Mouse (Mus musculus) midbrain, embryonic 14.5 days (tissue): ENCODE measurements at regions not wholly inside any gene's neighbourhood (a gene's known extent, or its start where the extent isn't known, plus 50 kb on each side); places are given as distances from the start of the nearest gene placed in this dataset.

ENCODE experiments used
- ATAC-seq: fragments of 200-750 bp; cut with Nextera tagmentation; 2 replicates; pipeline ENCODE4 v1.8.0; 2017; ENCODE audit warnings: moderate number of reproducible peaks, moderate library complexity; ENCODE audit not compliant: low FRiP score, low TSS enrichment
- DNase-seq: peaks from one replicate; pipeline ENCODE4 v3.0.0-alpha.2; 2015
- H3K27ac ChIP-seq: fragments of 300-500 bp; sonication (generic); replicated peaks from 2 replicates; pipeline ENCODE4 v1.5.1; 2014; ENCODE audit warnings: mild to moderate bottlenecking, low read depth, low read length, moderate library complexity
- H3K27me3 ChIP-seq: fragments of 300-500 bp; sonication (generic); 2 replicates; pipeline ENCODE4 v1.6.1; 2014; ENCODE audit warnings: low read length, control low read depth, mixed read lengths; ENCODE audit not compliant: control insufficient read depth, insufficient read depth
- H3K36me3 ChIP-seq: fragments of 300-500 bp; sonication (generic); 2 replicates; pipeline ENCODE4 v1.6.1; 2014; ENCODE audit warnings: low read length, control low read depth; ENCODE audit not compliant: control insufficient read depth, insufficient read depth
- H3K4me1 ChIP-seq: fragments of 300-500 bp; sonication (generic); 2 replicates; pipeline ENCODE4 v1.6.1; 2014; ENCODE audit warnings: mild to moderate bottlenecking, antibody characterized with exemption, low read length, control low read depth; ENCODE audit not compliant: control insufficient read depth, insufficient read depth
- H3K4me2 ChIP-seq: fragments of 300-500 bp; sonication (generic); 2 replicates; pipeline ENCODE4 v1.6.1; 2014; ENCODE audit warnings: mild to moderate bottlenecking, low read length, moderate library complexity
- H3K4me3 ChIP-seq: fragments of 300-500 bp; sonication (generic); replicated peaks from 2 replicates; pipeline ENCODE4 v1.5.1; 2014; ENCODE audit warnings: low read depth, low read length
- H3K9ac ChIP-seq: fragments of 300-500 bp; sonication (generic); replicated peaks from 2 replicates; pipeline ENCODE4 v1.6.1; 2014; ENCODE audit warnings: mild to moderate bottlenecking, low read length, moderate library complexity
- H3K9me3 ChIP-seq: fragments of 300-500 bp; sonication (generic); 2 replicates; pipeline ENCODE4 v1.6.1; 2016; ENCODE audit warnings: low read length, control low read depth, mixed read lengths; ENCODE audit not compliant: control insufficient read depth
- WGBS: fragments of 180-500 bp; shearing (Covaris S2); extraction: QIAGEN DNeasy Blood & Tissue Kit; methylation state at CpG from one replicate; pipeline ENCODE4 v1.1.7; 2014; 5-methylcytosine and 5-hydroxymethylcytosine counted together

GRCm38 (mm10) chr12:114222541-114222940 lies 678.8 kb downstream of the Adam6a start:
- Histone ChIP-seq H3K9me3 (peaks cover 23% of the 10 kb centered on the region), H3K4me1 (no peaks in the 10 kb centered on the region), H3K27ac (no peak overlapping the region), H3K27me3 (no peaks in the 10 kb centered on the region), H3K9ac (no peak overlapping the region), H3K4me3 (no peak overlapping the region), H3K4me2 (no peak overlapping the region), H3K36me3 (no peaks in the 10 kb centered on the region)
- no peak for DNase-seq
- WGBS = 35% methylated on average over 3 of the region's 3 CpGs
- no peak for ATAC-seq
